Mouse (Mus musculus) c-Kit-positive CD71-negative TER-119-negative erythroid progenitor cells, embryonic 14.5 days (primary cell): ENCODE measurements around the gene Eftud2.

Experiments
- DNase-seq: peaks from one replicate; pipeline ENCODE4 v3.0.0-alpha.2; 2013; ENCODE audit warnings: low read depth

Eftud2 gene

GRCm38 (mm10) chr11:102818121-102819020 is 62.4 kb downstream of the Eftud2 start:
- no peak for DNase-seq

DNA sequence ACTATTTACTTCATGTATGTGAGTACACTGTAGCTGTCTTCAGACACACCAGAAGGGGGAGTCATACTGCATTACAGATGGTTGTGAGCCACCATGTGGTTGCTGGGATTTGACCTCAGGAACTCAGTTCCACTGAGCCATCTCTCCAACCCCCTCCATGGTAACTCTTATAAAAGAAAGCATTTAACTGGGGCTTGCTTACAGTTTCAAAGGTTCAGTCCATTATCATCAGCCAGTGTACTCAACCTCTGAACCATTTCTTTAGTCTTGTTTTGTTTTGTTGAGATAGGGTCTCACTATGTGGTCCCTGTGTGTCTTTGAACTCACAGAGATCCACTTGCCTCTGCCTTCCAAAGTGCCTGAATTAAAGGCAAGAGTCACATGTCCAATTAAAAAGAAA is 65.9 kb downstream of the Eftud2 start:
- no peak for DNase-seq

DNA sequence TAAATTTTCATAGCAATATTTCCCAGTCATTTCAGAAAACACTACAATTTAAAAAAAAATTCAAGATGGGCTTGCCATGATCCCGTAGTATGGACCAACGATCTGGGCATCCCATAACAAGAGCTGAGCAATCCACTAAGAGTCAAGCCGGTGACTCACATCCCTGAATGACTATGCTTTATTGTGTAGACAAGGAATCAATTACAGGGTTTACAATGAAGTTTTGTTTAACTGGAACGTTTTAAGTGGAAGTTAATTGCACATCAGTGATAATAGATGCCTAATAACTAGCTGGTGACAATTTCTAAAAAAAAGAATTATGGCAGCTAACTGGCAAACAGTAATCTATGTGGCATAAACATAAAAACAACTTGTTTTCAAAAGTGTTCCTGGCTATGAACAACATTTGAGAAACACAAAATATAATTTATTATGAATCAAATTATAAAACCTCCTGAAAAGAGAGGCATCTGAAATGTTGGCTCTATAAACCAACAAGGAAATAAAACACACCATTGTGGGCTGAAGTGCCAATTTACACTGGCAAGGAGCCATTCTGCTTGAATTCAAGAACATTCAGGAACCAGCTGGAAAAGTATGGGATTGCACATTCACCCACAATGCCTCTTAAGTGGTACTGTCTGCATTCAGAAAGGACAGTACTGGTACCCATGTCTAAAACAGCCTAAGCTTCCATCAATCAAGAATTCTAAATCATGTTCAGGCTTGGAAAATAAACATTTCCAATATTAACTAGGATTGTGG is 69.9 kb downstream of the Eftud2 start:
- DNase-seq: no peak

DNA sequence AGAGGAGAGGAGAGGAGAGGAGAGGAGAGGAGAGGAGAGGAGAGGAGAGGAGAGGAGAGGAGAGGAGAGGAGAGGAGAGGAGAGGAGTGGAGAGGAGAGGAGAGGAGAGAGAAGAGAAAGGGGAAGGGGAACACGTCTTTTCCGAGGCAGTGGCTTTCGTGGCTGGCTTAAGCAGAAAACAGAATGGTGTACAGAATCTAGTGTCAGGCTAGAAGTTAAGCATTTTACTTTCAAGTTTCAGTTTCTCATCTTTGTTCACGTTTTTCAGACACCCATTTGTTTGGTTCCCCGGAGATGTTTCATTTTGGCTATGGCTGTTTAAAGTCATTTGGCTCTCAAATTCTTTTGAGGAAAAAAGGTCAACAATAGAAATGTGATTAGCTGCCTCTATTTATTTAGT is 72.5 kb downstream of the Eftud2 start:
- no peak for DNase-seq

DNA sequence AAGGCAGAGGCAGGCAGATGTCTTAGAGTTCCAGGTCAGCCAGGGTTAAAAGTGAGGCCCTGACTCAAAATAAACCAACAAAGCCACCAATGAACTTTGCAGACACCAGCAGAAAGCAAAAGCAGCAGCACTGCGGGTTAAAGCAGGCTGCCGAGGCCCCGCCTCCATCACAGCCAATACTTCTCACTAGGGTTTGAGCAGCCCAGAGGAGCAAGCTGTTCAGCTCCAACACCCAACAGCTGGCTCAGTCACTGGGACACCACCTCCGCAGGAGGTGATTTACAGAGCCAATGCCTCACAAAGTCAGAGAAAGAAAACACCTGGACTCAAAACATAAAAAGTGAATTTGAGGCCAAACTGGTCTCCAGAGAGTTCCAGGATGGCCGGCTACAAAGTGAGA is 77.3 kb downstream of the Eftud2 start:
- no peak for DNase-seq

DNA sequence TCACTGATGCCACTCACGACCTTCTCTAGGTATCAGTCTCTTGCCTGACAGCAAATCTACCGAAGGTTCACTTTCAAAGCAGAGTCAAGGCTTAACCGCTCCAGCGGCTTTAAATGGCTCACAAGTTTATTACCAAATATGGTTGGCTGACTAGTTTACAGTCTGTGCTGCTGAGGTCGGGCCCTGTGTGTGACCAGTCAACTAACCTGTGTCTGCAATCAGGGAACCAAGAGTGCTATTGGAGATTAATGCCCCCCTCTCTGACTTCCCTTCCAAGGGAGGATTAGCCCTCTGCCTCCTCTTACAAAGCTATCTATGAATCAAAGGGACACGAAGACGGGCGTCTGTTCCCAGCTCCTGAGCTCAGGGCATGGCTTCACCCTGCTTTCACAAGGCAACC is 86.6 kb downstream of the Eftud2 start:
- DNase-seq: no peak

DNA sequence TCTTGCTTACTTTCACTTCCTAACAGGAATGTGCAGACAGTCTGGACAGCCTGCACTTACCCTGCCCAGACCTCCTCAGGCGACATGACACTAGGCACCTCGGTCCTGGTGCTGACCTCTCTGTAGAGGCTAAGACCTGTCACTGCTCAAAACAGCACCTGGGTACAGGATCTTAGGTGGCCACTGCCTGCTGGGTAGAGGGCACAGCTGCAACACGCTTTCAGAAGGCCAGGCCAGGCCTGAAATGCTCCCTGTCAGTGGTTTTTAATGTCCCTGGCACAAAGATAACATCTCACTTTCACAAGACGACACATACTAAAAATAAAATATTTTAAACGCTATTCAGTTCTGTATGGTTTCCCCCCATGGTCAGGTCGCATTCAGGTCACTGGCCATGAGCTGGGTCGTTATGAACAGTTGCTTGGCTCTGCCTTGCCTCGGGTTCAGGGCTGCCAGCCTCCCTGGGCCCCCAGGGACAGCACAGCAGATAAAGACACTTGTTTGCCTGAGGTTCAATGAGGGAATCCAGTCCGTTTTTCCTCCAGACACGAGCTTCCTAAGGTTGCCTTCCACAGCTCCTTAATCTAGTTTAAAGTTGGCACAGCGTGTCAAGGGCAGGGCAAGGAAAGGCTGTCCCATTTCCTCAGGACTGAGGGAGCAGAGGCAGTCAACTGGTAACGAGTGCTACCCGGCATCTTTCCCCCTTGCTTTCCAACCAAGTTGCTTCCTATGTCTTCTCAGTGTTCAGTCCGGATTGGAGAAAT is 88.9 kb downstream of the Eftud2 start:
- no peak for DNase-seq
